Mouse (Mus musculus): ENCODE measurements at regions not wholly inside any gene's neighbourhood (a gene's known extent, or its start where the extent isn't known, plus 50 kb on each side); places are given as distances from the start of the nearest gene placed in this dataset.
A peak's percentile ranks its signal among the peaks of the same experiment; 100 is the strongest.

DNA sequence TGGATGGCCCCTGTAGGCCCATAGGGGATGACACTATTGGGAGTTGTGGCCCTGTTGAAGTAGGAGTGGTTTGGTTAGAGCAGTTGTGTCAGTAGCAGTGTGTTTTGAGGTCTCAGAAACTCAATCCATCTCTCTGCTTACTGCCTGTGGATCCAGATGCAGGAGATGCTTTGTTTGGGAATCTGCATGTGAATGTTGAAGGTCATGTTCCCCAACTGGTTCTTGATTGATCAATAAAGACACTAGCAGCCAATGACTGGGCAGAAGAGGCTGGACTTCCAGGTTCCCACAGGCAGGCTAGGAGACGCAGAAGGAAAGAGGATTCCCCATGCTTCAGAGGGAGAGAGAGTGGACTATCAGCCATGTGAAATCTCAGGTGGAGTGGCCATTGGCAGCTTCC, 1309.9 kb downstream of the Gm37988 start:
- TF ChIP-seq RCOR1 (IDR thresholded peaks at IDR 0.05; ENCODE audit: low read depth, low read length) (no peak), HCFC1 (IDR thresholded peaks at IDR 0.05; ENCODE audit: low read depth, low read length) (no peak), USF1 (IDR thresholded peaks at IDR 0.05; ENCODE audit: low read depth, low read length) (no peak), NRF1 (IDR thresholded peaks at IDR 0.05; ENCODE audit: insufficient read depth, low read depth, low read length, poor library complexity, severe bottlenecking) (no peak)
- H3K9me3 ChIP-seq (replicated peaks; ENCODE audit: insufficient read depth, low read length) = no peaks in the 10 kb centered on the region
- DNase-seq (ENCODE audit: low read depth, low spot score) = no peak

DNA sequence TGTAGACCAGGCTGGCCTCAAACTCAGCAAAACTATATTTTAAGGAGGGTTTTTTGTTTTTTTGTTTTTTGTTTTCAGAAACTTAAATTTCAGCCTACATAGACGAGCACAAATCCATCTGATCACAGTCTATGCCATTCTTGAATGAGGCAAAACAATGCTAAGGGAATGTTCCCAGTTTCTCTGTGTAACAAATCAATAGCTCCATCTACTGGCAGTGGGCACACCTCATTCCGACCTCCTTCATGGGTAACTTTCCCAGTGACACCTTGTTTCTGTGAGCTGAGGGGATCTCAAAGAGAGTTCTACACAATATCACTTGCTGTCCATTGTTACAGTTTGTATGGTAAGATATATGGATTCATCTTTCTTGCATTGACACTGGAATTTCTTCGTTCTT, 1327.4 kb downstream of the Gm37988 start:
- H3K4me3 ChIP-seq (ENCODE audit: control insufficient read depth in 1 of 2, insufficient read depth in 1 of 2, low read depth in 2 of 2, low read length in 2 of 2) = no peak overlapping the region
- no peak for TF ChIP-seq JUND (IDR thresholded peaks at IDR 0.05; ENCODE audit: low read depth, low read length)
- peak; percentile 19 to 53 (median 36); a peak in 5 of 6 replicates for TF ChIP-seq CTCF (IDR thresholded peaks at IDR 0.05 in 2 of 3, conservative IDR thresholded peaks at IDR 0.05 in 1 of 3; ENCODE audit: control insufficient read depth in 1 of 3, insufficient read depth in 1 of 3, low read depth in 2 of 3, low read length in 3 of 3, poor library complexity in 1 of 3, severe bottlenecking in 1 of 3)
- no peak for TF ChIP-seq ELF1 (IDR thresholded peaks at IDR 0.05; ENCODE audit: low read depth, low read length)
- peak; percentile 46 for TF ChIP-seq SMC3 (IDR thresholded peaks at IDR 0.05; ENCODE audit: low read depth, low read length)
- peak; percentile 59 for TF ChIP-seq RAD21 (IDR thresholded peaks at IDR 0.05; ENCODE audit: low read depth, low read length)
- no peak for TF ChIP-seq TCF12 (IDR thresholded peaks at IDR 0.05; ENCODE audit: low read depth, low read length)
- H3K4me1 ChIP-seq (ENCODE audit: control insufficient read depth in 1 of 2, insufficient read depth in 2 of 2, low read length in 2 of 2) = no peaks in the 10 kb centered on the region
- H3K27me3 ChIP-seq (ENCODE audit: control insufficient read depth in 1 of 2, insufficient read depth in 2 of 2, low read length in 2 of 2) = no peaks in the 10 kb centered on the region
- no peaks in the 10 kb centered on the region for H3K9me3 ChIP-seq (replicated peaks; ENCODE audit: insufficient read depth, low read length)
- DNase-seq (ENCODE audit: low read depth, low spot score) = peak; percentile 20
- H3K36me3 ChIP-seq (ENCODE audit: control insufficient read depth in 1 of 2, insufficient read depth in 2 of 2, low read length in 2 of 2) = no peaks in the 10 kb centered on the region
- H3K27ac ChIP-seq (ENCODE audit: control insufficient read depth, low read depth, low read length) = no peak overlapping the region
- H3K79me2 ChIP-seq (ENCODE audit: control insufficient read depth, insufficient read depth, low read length, poor library complexity) = no peaks in the 10 kb centered on the region
- no peak overlapping the region for H3K9ac ChIP-seq (ENCODE audit: control insufficient read depth, low read depth, low read length, poor library complexity, severe bottlenecking)

More for the DNA sequence above, 1309.9 kb downstream of the Gm37988 start:
- Histone ChIP-seq H3K36me3 (ENCODE audit: control insufficient read depth in 1 of 2, insufficient read depth in 2 of 2, low read length in 2 of 2) (no peaks in the 10 kb centered on the region), H3K27ac (ENCODE audit: control insufficient read depth, low read depth, low read length) (no peak overlapping the region), H3K79me2 (ENCODE audit: control insufficient read depth, insufficient read depth, low read length, poor library complexity) (no peaks in the 10 kb centered on the region), H3K27me3 (ENCODE audit: control insufficient read depth in 1 of 2, insufficient read depth in 2 of 2, low read length in 2 of 2) (no peaks in the 10 kb centered on the region), H3K9ac (ENCODE audit: control insufficient read depth, low read depth, low read length, poor library complexity, severe bottlenecking) (no peak overlapping the region), H3K4me1 (ENCODE audit: control insufficient read depth in 1 of 2, insufficient read depth in 2 of 2, low read length in 2 of 2) (no peaks in the 10 kb centered on the region), H3K4me3 (ENCODE audit: control insufficient read depth in 1 of 2, insufficient read depth in 1 of 2, low read depth in 2 of 2, low read length in 2 of 2) (no peak overlapping the region)

DNA sequence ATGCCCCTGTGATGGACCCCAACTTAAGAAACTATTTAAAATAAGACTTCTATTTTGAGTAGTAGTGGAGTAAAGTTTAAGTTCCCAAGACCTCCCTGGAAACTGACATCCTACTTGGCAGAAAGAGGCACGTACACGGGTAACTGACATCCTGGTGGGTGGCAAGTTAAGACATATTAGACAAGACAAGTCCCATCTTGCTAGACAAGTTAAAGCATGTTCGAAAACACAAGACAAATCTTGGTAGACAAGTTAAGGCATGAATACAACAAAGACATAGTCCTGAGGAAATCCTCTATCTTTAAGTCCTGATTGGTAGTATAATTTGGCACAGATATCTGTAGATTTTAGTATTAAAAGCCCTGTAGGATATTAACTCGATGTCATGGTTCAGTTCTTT, 1332.6 kb downstream of the Gm37988 start:
- H3K36me3 ChIP-seq (ENCODE audit: control insufficient read depth in 1 of 2, insufficient read depth in 2 of 2, low read length in 2 of 2) = no peaks in the 10 kb centered on the region
- no peak overlapping the region for H3K4me3 ChIP-seq (ENCODE audit: control insufficient read depth in 1 of 2, insufficient read depth in 1 of 2, low read depth in 2 of 2, low read length in 2 of 2)
- no peaks in the 10 kb centered on the region for H3K9me3 ChIP-seq (replicated peaks; ENCODE audit: insufficient read depth, low read length)
- no peaks in the 10 kb centered on the region for H3K4me1 ChIP-seq (ENCODE audit: control insufficient read depth in 1 of 2, insufficient read depth in 2 of 2, low read length in 2 of 2)
- TF ChIP-seq RAD21 (IDR thresholded peaks at IDR 0.05; ENCODE audit: low read depth, low read length) = no peak
- TF ChIP-seq MAX (IDR thresholded peaks at IDR 0.05; ENCODE audit: low read length) = no peak
- no peak for TF ChIP-seq MXI1 (IDR thresholded peaks at IDR 0.05; ENCODE audit: low read depth, low read length)
- TF ChIP-seq MEF2A (IDR thresholded peaks at IDR 0.05; ENCODE audit: extremely low read depth, insufficient replicate concordance, low read depth, low read length, poor library complexity, severe bottlenecking) = no peak
- DNase-seq (ENCODE audit: low read depth, low spot score) = no peak
- H3K27me3 ChIP-seq (ENCODE audit: control insufficient read depth in 1 of 2, insufficient read depth in 2 of 2, low read length in 2 of 2) = no peaks in the 10 kb centered on the region
- no peak overlapping the region for H3K27ac ChIP-seq (ENCODE audit: control insufficient read depth, low read depth, low read length)
- H3K9ac ChIP-seq (ENCODE audit: control insufficient read depth, low read depth, low read length, poor library complexity, severe bottlenecking) = no peak overlapping the region
- H3K79me2 ChIP-seq (ENCODE audit: control insufficient read depth, insufficient read depth, low read length, poor library complexity) = no peaks in the 10 kb centered on the region
